Mouse (Mus musculus): ENCODE measurements around the gene Ska3.
"Not testable (repeated sequence)": the region's sequence is repeated elsewhere in the genome, so short reads cannot be mapped to it uniquely, and the experiment has no call there.

Ska3 gene

GRCm38 (mm10) chr14:57825788-57826751 is at the start of gene Ska3, which contains the start of gene Mrpl57:
Ska3 (minus strand) TSS chr14:57826185.
Mrpl57 (plus strand) TSS chr14:57826234.
- DNase-seq (ENCODE audit: low spot score) = peak; percentile 93

GRCm38 (mm10) chr14:57866676-57867276 is 40.8 kb upstream of the Ska3 start:
- no peak for DNase-seq (ENCODE audit: low spot score)

- no peak for DNase-seq (ENCODE audit: low spot score)
Observed at GRCm38 (mm10) chr14:57865256-57865655, 39.3 kb upstream of the Ska3 start.

GRCm38 (mm10) chr14:57863129-57863528 is 37.1 kb upstream of the Ska3 start:
- no peak for DNase-seq (ENCODE audit: low spot score)

- DNase-seq (ENCODE audit: low spot score) = no peak
Observed at GRCm38 (mm10) chr14:57861987-57862412, 36.0 kb upstream of the Ska3 start.

- DNase-seq (ENCODE audit: low spot score) = no peak
Observed at GRCm38 (mm10) chr14:57859520-57859919, 33.5 kb upstream of the Ska3 start.

GRCm38 (mm10) chr14:57858601-57859000 is 32.6 kb upstream of the Ska3 start:
- no peak for DNase-seq (ENCODE audit: low spot score)

- not testable (repeated sequence) for DNase-seq (ENCODE audit: low spot score)
Observed at GRCm38 (mm10) chr14:57856037-57856436, 30.1 kb upstream of the Ska3 start.

- DNase-seq (ENCODE audit: low spot score) = no peak
Observed at GRCm38 (mm10) chr14:57852961-57853360, 27.0 kb upstream of the Ska3 start.

- no peak for DNase-seq (ENCODE audit: low spot score)
Observed at GRCm38 (mm10) chr14:57850330-57850729, 24.3 kb upstream of the Ska3 start.

- DNase-seq (ENCODE audit: low spot score) = no peak
Observed at GRCm38 (mm10) chr14:57848646-57849045, 22.7 kb upstream of the Ska3 start.

- not testable (repeated sequence) for DNase-seq (ENCODE audit: low spot score)
Observed at GRCm38 (mm10) chr14:57848061-57848460, 22.1 kb upstream of the Ska3 start.

GRCm38 (mm10) chr14:57844535-57844934 is 18.6 kb upstream of the Ska3 start:
- no peak for DNase-seq (ENCODE audit: low spot score)

GRCm38 (mm10) chr14:57835157-57835556 is 9.2 kb upstream of the Ska3 start:
- DNase-seq (ENCODE audit: low spot score) = no peak

- DNase-seq (ENCODE audit: low spot score) = peak; percentile 59
Observed at GRCm38 (mm10) chr14:57833526-57833925, 7.5 kb upstream of the Ska3 start.

GRCm38 (mm10) chr14:57827284-57827683 is 1.3 kb upstream of the Ska3 start:
- no peak for DNase-seq (ENCODE audit: low spot score)

- no peak for DNase-seq (ENCODE audit: low spot score)
Observed at GRCm38 (mm10) chr14:57820839-57821238, 5.1 kb downstream of the Ska3 start.

GRCm38 (mm10) chr14:57811844-57812243 is 14.1 kb downstream of the Ska3 start:
- DNase-seq (ENCODE audit: low spot score) = no peak

- DNase-seq (ENCODE audit: low spot score) = no peak
Observed at GRCm38 (mm10) chr14:57810886-57811285, 15.1 kb downstream of the Ska3 start.

- peak; percentile 66 for DNase-seq (ENCODE audit: low spot score)
Observed at GRCm38 (mm10) chr14:57808558-57808957, 17.4 kb downstream of the Ska3 start.

GRCm38 (mm10) chr14:57803731-57804130 is 22.3 kb downstream of the Ska3 start:
- no peak for DNase-seq (ENCODE audit: low spot score)

GRCm38 (mm10) chr14:57797991-57798931 is 27.7 kb downstream of the Ska3 start, which contains the start of gene Sap18:
Sap18 (plus strand) TSS chr14:57798180.
- peak; percentile 99 for DNase-seq (ENCODE audit: low spot score)
